Mouse (Mus musculus): ENCODE measurements around the gene Polg.

Gene Polg

DNA sequence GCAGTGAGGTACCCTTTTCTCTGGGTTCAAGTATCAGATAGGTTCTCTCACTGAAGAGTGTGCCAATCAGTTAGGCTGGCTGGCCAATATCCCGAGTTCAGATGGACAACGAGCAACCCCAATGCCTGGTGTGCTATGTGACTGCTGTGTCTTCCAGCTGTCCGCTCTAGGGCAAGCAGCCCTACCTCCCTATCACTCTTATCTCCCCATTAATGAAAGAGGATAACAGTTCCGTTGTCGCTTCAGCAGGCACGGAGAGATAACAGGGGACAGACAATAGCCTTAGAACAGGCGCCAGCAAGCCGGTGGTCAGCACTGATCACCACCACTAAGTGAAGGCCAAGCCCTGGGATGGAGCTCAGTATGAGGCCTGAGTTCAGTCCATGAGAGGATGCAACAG lies 2.8 kb upstream of the Polg start:
- in situ Hi-C loops (cut with MboI, MseI), result loop anchor here (25.0 kb wide), 1 partner anchor 843 kb away; the partner anchor contains the start of gene Rccd1

DNA sequence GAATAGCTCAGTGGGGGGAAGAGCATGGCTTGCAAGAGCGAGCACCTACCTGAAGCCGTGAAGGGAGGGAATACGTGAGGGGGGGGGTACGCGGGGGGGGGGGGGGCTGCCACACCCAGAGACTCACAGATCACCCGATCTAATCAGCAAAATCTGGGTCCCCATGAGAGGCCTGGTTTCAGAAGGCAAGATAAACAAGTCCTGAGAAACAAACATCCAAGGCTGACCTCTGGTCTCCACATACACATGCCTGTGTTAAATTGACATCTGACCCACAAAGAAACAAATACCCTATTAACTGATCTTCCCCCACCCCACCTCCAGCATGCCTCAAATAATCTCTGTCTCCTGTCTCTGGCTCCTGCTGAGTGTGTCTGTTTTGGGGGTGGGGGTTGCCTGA lies 1.8 kb upstream of the Polg start:
- in situ Hi-C loops (cut with MboI, MseI), result loop anchor here (25.0 kb wide), 1 partner anchor 844 kb away; the partner anchor contains the start of gene Rccd1

DNA sequence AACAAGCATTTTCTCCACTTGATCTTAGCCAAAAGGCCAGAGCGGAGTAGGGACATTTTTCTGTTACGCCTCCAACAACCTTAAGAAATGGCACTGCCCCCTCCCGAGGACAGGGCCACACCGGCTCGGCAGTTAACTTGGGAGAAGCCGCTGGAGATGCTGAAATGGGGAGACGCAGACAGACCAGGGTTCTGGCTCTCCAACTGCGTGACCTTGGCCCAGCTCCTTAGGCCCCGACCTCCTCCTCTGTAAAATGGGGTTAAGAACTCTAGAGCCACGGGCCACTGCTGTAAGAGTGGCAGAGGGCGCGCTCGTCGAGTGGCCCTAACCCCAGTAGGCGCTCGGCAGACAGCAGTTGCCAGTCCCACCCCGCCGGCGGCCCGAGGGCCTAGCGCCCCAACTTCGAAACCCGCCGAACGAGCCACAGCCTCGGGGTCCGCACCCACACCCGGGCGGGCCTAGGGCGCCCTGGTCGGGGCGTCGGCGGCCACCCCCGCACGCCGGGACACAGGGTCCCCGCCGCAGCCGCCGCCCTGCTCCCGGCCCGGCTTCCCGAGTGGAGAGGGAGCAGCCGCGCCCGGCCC lies 609 bp downstream of the Polg start:
- in situ Hi-C loops (cut with MboI, MseI), result loop anchor here (25.0 kb wide), 1 partner anchor 847 kb away; the partner anchor contains the start of gene Rccd1

DNA sequence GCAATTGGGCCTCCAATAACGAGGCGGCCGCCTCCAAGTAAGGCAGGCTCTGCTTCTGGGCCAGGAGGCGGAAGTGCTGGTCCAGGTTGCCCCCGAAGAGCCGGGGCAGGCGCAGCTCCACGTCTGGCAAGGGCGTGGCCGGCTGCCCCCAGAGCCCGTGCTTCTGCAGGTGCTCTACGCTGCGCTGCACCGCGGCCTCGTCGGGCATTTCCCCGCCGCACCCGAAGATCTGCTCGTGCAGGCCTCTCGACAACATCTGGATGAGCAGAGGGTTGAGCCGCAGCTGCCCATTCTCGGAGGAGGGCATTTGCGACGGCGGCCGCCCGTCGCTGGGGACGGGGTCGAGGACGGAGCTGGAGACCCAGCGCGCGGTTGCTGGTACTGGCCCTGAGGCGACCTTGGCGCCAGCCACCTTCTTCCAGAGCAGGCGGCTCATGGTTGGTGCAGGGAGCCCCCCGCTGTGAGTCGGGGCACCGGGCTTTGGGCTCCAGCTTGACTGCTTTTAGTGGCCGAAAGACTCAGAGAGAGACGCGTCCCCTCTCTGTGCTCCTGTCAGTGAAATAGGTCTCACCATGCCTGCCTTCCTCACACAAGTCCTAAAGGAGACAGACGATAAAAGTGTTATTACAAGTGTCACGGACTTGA lies 1.3 kb downstream of the Polg start:
- in situ Hi-C loops (cut with MboI, MseI), result loop anchor here (25.0 kb wide), 1 partner anchor 847 kb away; the partner anchor contains the start of gene Rccd1

DNA sequence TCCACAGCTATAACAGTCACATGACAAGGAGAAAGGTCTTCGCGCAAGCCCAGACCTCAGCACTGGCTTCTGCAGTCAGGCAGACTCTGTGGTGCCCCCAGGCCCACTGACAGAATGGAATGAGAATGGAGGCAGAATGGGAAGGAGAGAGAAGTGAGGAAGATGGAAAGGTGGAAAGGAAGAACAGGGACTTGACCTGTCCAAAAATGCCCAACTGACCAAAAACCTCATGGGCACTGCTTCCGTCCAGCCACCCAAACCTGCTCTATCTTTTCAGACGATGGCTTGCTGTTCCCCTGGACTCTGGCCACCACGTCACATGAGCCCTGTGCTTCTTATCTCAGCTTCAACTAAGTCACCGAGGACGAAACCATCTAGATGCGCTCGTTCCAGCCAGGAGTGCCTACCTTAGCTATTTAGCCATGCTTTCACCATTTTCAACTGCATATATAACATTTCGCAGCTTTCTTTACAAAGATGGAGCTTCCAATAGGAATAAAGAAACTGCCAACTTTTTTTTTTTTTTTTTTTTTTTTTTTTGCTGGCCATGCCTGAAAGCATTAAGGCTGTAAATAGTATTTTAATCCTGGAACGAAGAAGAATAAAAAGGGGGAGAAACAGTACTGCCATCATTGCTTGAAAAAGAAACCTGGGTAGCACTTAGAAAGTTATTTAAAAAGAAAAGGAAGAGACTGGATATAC lies 2.6 kb downstream of the Polg start:
- in situ Hi-C loops (cut with MboI, MseI), result loop anchor here (25.0 kb wide), 1 partner anchor 849 kb away; the partner anchor contains the start of gene Rccd1

DNA sequence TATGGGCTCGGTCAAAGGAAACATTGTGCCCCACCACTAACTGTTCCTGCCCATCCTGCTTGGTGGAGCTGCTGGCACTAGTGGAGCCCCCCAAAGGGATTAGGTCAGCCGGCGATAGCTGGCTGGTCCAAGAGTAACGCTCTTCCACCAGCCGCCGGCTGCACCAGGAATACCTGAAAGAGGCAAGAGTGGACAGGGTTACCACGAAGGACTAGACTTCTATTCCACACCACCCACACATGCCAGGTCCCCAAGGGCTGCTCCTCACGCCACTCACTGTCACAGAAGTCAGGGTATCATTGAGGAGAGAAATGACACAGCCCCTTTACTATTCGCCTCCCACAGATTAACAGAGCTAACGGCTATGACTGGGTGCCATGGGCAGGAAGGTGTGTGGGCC lies 4.4 kb downstream of the Polg start:
- in situ Hi-C loops (cut with MboI, MseI), result loop anchor here (25.0 kb wide), 1 partner anchor 851 kb away; the partner anchor contains the start of gene Rccd1

DNA sequence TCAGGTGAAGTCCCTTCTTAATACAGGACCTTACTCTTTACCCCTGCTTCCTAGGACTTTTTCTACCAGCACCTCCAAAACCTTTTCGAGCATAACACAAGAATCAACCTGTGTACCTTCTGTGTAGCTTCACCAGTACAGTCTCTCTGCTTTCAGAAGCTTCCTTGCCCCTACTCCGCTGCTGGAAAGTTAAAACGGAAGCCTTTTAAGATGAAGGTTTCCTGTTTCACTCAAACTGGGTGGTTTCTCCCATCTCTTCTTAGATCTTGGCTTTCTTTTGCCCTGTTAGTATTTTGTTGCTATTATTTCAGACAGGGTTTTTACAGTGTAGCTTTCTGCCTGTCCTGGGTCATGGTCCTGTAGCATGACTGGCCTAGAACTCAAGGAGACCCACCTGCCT lies 18.7 kb downstream of the Polg start:
- in situ Hi-C loops (cut with MboI, MseI), result loop anchor here (5.0 kb wide), 1 partner anchor 45 kb away; no protein-coding TSS in a partner anchor

DNA sequence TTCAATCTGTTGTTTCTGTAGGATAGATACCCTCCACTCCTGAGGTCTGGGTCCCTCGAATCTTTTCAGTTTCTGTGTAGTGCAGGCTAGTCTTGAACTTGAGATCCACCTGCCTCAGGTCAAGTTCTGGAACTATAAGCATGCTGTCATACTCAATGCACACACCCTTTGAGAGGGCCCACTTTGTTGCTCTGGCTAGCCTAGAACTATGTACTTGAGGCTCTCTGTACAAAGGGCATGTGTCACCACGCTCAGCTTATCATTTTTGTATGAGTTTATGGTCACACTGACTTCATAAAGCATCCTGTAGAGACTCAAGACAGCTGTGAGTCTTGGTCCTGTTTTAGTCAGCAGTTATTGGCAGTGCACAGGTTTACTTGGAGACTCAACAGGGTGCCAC lies 19.1 kb downstream of the Polg start:
- in situ Hi-C loops (cut with MboI, MseI), result loop anchor here (5.0 kb wide), 1 partner anchor 45 kb away; no protein-coding TSS in a partner anchor

DNA sequence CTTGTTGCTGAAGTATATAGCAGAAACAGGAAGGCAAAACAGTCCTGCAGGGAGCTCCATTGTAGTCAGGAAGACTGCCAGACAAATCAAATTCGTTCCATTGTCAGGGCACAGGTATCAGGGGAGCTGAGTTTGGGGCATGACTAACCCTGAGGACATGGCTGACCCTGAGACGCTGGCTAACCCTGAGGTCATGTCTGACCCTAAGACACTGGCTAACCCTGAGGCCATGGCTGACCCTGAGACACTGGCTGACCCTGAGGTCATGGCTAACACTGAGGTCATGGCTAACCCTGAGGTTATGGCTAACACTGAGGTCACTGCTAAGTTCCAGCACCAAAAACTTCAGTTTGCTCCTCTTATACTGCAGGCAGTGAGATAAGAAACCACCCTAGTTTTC lies 26.1 kb downstream of the Polg start:
- in situ Hi-C loops (cut with MboI, MseI), result no loop called here

DNA sequence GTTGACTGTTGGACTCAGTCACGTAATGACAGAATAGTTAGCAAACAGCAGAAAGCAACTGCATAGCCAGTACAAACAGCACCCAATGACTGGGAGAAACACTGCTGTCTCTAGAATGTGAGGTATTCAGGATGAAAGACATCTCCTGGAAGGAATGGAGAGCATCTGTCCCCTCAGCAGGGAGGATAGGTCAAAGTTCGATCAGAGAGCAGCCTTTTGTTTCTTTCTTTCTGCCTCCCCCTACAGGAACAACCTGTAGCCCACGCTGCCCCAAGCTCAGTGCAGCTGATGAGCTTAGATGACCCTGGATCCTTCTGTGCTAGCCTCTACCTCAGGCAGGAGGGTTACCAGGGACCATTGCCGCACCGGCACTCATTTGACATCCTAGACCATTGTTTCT lies 37.9 kb downstream of the Polg start:
- in situ Hi-C loops (cut with MboI, MseI), result no loop called here

DNA sequence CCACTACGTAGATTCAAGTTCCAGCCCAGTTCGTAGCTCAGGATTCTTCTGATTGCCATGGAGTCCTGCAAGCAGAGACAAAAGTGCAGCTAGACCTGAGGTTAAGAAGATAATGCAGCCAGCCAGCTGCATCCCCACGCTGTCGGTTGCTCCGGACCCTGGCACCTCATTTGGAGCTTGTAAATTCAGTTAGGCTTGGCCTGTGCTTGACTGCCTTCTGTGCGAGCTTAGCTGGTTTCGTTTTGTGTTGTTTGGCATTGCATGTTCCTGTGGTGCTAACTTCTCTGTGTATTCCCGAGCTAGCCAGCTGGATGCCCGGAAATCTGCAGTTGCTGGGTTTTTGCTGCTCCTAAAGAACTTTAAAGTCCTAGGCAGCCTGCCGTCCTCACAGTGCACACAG lies 40.4 kb downstream of the Polg start:
- in situ Hi-C loops (cut with MboI, MseI), result no loop called here

DNA sequence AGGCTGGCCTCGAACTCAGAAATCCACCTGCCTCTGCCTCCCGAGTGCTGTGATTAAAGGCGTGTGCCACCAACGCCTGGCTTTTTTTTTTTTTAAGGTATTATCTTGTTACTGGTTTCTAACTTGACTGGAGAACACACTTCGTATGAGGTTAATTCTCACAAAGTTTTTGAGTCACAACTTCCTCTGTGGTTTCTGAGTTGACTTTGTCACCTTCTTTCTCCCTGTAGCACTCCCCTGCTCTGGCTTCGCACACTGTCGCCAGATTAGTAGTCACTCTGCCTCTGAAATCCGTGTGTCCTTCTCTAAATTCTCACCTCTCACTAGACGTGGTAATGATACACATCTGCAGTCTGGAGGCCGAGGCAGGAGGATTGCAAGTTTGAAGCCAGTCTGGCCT lies 43.3 kb downstream of the Polg start:
- in situ Hi-C loops (cut with MboI, MseI), result no loop called here

DNA sequence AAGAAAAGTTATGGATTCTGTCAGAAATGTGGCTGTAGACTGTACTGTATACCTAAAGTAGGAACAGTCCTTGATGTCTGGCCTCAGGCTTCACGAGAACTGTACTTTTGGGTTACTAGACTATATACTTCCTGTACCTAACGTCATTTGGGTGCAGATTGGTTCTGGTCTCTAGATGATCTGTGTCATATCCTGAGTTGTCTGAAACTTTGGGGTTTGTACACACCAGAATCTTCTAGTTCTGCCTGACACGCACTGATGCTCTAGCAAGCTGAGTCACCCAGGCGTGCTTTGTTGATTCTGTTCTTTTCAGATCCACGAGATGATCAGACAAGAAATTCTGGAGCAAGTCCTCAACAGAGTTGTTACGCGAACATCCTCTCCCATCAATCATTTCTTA lies 46.2 kb downstream of the Polg start:
- in situ Hi-C loops (cut with MboI, MseI), result no loop called here

DNA sequence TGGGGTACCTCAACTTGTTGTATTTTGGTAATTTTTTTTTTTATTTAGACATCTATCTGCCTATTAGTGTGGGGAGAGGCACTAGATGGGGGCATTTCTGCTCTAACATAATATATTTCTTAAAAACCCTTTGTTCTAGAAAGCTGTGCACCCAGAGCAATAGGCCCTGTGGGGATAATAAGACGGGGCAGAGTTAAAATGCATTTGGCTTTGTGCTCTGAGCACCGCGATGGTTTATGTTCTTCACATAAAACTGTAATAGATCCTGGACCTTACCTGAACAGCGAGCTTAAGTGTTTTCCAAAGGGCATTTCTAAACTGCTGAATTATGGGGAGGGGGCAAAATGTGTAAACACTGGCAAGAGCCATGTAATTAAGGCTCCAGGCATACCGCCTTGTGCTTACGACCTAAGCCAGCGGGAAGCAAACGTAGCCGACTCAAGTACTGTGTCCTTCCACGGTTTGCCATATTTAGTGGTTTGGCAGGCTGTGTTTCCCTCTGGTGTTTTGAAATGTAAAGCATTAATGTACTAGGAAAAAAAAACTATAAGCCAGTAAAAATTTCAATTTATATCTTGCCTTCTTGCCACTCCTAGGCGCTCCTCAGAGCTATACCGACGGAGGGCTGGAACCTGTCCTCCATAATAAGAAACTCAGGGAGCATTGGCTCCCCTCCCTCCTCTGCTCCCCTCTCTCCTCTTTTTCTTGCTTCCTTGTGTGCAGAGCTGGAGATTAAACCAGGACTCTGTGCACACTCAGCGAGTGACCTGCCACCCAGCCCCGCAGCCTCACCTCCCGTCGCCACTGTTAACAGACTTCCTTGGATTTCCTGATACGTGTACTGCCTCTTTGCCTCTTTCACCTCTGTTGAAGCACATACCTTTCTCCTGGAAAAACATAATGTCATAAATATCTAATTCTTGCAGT lies 51.5 kb downstream of the Polg start:
- in situ Hi-C loops (cut with MboI, MseI), result no loop called here

DNA sequence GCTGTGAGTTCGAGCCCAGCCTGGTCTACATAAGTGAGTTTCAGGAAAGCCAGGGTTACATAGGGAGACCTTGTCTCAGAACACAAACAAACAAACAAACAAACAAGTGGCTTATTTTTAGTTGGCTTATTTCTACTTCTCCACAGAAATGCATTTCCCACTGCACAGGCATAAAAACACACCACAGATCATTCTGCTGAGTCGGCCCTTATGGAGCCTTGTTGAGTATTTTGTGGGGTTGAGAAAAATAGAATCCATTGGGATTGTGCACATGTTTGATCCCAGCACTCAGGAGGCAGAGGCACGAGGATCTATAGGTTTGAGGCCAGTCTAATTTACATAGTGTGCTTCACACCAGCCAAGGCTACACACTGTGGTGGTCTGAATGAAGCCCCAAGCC lies 65.9 kb downstream of the Polg start:
- in situ Hi-C loops (cut with MboI, MseI), result loop anchor here (5.0 kb wide), 1 partner anchor 47 kb away; no protein-coding TSS in a partner anchor

DNA sequence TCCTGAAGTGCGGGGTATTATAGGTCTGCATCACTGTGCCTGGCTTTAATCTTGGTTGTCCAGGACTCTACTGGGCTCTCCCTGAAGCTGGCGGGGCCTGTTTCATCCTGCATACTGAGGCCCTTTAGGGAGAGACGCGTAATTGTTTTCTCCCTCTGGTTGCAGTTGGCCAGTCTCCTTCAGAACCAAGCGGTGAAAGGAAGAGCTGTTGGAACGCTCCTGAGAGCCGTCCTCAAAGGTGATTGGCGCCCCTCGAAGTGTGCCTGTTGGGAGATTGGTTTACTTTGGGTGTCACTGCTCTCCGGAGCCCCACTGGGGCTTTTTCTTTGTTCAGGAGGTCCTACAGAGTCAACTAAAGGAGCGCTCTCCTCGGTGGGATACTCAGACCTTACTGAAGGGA lies 67.2 kb downstream of the Polg start:
- in situ Hi-C loops (cut with MboI, MseI), result no loop called here

DNA sequence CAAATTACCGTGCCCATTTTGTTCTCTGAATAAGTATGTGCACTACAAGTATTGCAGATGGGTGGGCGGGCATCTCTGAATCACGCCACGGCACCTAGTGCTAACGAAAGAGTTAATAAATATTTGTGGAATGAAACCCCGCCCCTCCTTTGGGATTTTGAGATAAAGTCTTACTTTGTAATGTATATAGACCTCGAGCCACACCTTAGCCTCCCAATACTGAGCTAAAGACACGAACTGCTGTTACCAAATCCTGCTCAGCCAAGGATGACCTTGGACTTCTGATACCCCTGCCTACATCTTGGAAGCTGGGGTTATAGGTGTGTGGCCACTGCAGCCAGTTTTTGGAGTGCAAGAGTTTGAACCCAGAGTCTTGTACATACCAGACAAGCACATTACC lies 67.7 kb downstream of the Polg start:
- in situ Hi-C loops (cut with MboI, MseI), result no loop called here

DNA sequence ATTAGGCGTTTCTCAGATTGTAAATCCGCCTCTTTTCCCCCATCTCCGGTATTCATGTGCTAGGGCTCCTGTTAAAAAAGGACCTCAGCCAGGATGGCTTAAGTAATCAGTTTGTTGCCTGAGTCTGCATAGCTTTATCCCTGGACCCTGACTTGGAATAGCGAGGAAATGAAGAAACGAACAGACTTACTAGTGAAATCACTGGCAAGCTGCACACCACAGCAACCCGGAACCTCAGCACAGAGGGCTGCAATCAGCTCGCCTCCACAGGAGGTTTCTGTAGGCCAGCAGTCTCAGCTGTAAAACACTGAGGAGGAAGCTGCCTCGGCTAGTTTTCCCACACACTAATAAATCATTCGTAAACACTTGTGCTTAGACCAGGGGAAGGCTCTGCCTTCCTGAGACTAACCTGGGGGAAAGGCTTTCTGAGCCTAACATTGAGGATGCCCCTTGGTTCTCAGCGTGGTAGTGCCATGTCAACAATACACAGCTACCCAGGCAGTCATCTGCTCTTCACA lies 68.7 kb downstream of the Polg start:
- in situ Hi-C loops (cut with MboI, MseI), result no loop called here
